Mouse (Mus musculus): ENCODE results near the gene 0610009B22Rik.

0610009B22Rik gene

GRCm38 (mm10) chr11:51637971-51638414 lies 50.7 kb downstream of the 0610009B22Rik start:
- DNase-seq (ENCODE audit: extremely low spot score, low spot score), result peak; percentile 63

GRCm38 (mm10) chr11:51636323-51636684 lies 52.4 kb downstream of the 0610009B22Rik start:
- peak; percentile 68 for DNase-seq (ENCODE audit: extremely low spot score, low spot score)

- DNase-seq (ENCODE audit: extremely low spot score, low spot score), result peak; percentile 88
These were observed 53.0 kb downstream of the 0610009B22Rik start, which contains the start of gene Rmnd5b for GRCm38 (mm10) chr11:51635525-51636322. Rmnd5b (minus strand) TSS chr11:51635896.
